Mouse (Mus musculus): Measurements from ENCODE around the gene Tsen2. TPM values are rescaled to one million over a fixed set of nuclear protein-coding genes. Genes with fewer than 3 reads are reported as not detected.
A peak's percentile ranks its signal among the peaks of the same experiment; 100 is the strongest.

The Tsen2 gene
- polyA plus RNA-seq, 1 experiment from 2014 or later = 28.1 TPM

DNA sequence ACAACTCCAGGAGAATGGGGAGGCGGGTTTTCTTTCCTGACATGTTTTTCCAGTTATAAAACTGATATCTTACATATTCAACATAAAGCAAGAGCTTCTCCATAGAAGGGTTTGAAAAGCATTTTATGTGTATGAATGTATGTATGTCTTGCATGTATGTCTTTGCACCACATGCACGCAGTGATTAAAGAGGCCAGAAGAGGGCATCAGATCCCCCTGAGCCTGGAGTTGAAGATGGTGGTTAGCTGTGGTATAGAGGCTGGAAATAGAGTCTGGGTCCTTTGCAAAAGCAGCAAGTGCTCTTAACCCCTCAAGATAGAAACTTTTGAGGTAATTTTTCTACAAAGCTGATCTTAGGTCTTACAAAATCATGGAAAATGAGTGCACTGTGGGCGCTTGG, 64.7 kb downstream of the Tsen2 start:
- peaks cover 58% of the 10 kb centered on the region for H3K36me3 ChIP-seq
- H3K27ac ChIP-seq = no peak overlapping the region
- no peak overlapping the region for H3K4me2 ChIP-seq
- no peak overlapping the region for H3K9ac ChIP-seq
- no peaks in the 10 kb centered on the region for H3K27me3 ChIP-seq
- no peak for ATAC-seq (ENCODE audit: insufficient number of reproducible peaks, low FRiP score, low TSS enrichment, low read depth)
- H3K9me3 ChIP-seq = no peaks in the 10 kb centered on the region
- WGBS = 72% methylated on average over 3 of the region's 3 CpGs
- H3K4me1 ChIP-seq = no peaks in the 10 kb centered on the region
- no peak overlapping the region for H3K4me3 ChIP-seq

DNA sequence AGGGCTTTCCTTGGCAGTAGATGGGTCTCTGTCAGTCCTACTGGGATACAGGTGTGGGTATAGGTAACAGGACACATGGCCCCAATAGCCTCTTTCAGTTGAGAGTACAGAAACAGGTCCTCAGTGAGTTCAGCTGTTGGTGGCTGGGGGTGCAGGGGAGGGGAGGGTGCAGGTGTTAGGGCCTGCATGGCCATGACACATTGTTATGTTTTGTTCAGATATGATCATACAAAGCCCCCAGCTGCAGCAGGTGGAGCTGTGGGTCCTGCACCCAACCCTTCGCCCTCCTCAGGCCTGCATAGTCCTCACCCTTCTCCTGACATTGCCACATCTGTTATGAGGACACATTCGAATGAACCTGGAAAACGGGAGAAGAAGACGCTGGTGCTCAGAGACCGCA, 65.8 kb downstream of the Tsen2 start:
- H3K9ac ChIP-seq = no peak overlapping the region
- no peaks in the 10 kb centered on the region for H3K4me1 ChIP-seq
- 0 out of 2 replicates have a peak, but pooled peaks have one; percentile 26 for ATAC-seq (ENCODE audit: insufficient number of reproducible peaks, low FRiP score, low TSS enrichment, low read depth)
- 91% methylated on average over 5 of the region's 5 CpGs for WGBS
- H3K9me3 ChIP-seq = no peaks in the 10 kb centered on the region
- no peak overlapping the region for H3K27ac ChIP-seq
- no peak overlapping the region for H3K4me3 ChIP-seq
- no peaks in the 10 kb centered on the region for H3K27me3 ChIP-seq
- peaks cover 63% of the 10 kb centered on the region for H3K36me3 ChIP-seq
- no peak overlapping the region for H3K4me2 ChIP-seq

DNA sequence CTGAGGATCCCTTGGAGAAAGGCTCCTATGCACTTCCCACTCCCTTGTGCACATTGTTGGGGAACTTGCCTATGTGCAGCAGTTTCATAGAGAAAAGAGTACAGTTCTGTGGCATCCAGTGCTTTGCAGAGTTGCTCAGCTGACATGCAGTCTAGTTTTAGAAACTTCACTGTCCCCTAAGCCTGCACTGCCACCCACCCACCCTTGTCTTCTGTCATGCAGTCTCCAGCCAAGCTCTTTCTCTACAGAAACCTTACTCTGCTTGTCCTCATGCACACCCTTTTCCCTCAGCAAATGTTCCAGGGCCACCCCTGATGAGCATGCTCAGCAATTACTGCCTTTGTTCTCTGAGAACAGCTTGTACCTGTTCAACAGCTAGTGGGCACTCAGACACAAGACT, 69.3 kb downstream of the Tsen2 start:
- H3K4me2 ChIP-seq = no peak overlapping the region
- H3K27me3 ChIP-seq = no peaks in the 10 kb centered on the region
- no peaks in the 10 kb centered on the region for H3K9me3 ChIP-seq
- no peak overlapping the region for H3K4me3 ChIP-seq
- no peak overlapping the region for H3K9ac ChIP-seq
- no peak for ATAC-seq (ENCODE audit: insufficient number of reproducible peaks, low FRiP score, low TSS enrichment, low read depth)
- H3K4me1 ChIP-seq = no peaks in the 10 kb centered on the region
- H3K36me3 ChIP-seq = peaks cover 87% of the 10 kb centered on the region
- no peak overlapping the region for H3K27ac ChIP-seq

DNA sequence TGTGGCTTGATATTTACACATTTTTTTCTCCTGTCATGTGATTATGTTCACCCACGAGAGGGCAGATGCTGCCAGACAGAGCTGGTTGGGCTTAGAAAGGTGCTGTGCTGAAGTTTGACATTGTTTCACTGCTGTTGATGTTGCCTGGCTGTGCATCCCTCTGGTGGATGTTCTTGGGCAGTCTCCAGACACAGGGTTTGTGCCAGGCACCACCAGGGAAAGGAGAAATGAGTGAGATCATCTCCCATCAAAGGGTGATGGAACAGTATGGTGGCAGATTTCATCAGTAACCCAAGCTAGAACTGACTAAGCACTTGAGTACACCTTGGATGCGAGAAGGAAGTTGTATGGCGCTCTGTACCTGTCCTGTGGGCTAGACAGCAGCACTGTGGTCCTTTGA, 71.5 kb downstream of the Tsen2 start:
- H3K27ac ChIP-seq = no peak overlapping the region
- no peak overlapping the region for H3K9ac ChIP-seq
- no peak for ATAC-seq (ENCODE audit: insufficient number of reproducible peaks, low FRiP score, low TSS enrichment, low read depth)
- no peaks in the 10 kb centered on the region for H3K9me3 ChIP-seq
- H3K4me1 ChIP-seq = no peaks in the 10 kb centered on the region
- H3K4me2 ChIP-seq = no peak overlapping the region
- WGBS = 87% methylated on average over 3 of the region's 3 CpGs
- H3K36me3 ChIP-seq = peaks cover 94% of the 10 kb centered on the region
- no peaks in the 10 kb centered on the region for H3K27me3 ChIP-seq
- no peak overlapping the region for H3K4me3 ChIP-seq

DNA sequence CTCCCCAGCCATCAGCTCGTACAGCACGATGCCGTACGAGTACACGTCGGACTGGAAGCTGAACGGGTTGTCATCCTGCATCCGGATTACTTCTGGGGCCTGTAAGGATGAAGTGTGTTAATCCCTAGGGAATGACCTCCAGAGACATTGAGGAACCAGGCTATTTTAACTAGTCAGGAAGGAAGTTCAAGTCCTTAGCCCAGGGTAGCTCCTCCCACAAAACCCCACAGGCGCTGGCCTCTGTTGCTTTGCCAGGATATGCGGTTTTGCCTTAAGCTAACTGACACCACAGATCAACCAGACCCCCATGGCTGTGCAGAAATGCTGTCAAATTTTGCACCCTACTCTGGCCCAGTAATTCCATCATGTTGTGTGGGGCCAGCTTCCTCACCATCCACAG, 75.4 kb downstream of the Tsen2 start:
- no peaks in the 10 kb centered on the region for H3K9me3 ChIP-seq
- no peak for ATAC-seq (ENCODE audit: insufficient number of reproducible peaks, low FRiP score, low TSS enrichment, low read depth)
- WGBS = 86% methylated on average over 10 of the region's 10 CpGs
- peaks cover 97% of the 10 kb centered on the region for H3K36me3 ChIP-seq
- no peak overlapping the region for H3K9ac ChIP-seq
- H3K27ac ChIP-seq = no peak overlapping the region
- H3K4me1 ChIP-seq = no peaks in the 10 kb centered on the region
- no peak overlapping the region for H3K4me2 ChIP-seq
- no peak overlapping the region for H3K4me3 ChIP-seq
- H3K27me3 ChIP-seq = no peaks in the 10 kb centered on the region

DNA sequence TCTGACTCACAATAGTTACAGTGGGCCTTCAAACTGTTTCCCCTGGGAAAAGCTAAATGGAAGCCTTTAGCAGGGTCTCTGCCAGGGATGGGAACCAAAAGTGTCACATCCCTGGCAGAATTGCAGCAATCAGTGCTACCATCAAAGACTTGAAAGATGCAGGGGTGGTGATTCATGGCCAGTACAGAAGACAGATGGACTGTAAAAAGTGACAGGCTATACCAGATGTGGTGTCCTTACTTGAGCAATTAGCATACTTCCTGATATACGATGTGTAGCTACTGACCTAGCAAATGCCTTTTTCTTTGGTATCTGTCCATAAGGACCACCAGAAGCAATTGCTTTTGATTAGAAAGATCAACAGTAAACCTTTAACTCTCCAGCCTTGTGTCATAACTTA, 76.5 kb downstream of the Tsen2 start:
- H3K9ac ChIP-seq = no peak overlapping the region
- peaks cover 99% of the 10 kb centered on the region for H3K36me3 ChIP-seq
- no peak overlapping the region for H3K27ac ChIP-seq
- H3K4me3 ChIP-seq = no peak overlapping the region
- 38% methylated on average over 1 of the region's 1 CpGs for WGBS
- H3K9me3 ChIP-seq = no peaks in the 10 kb centered on the region
- H3K4me1 ChIP-seq = no peaks in the 10 kb centered on the region
- no peaks in the 10 kb centered on the region for H3K27me3 ChIP-seq
- no peak for ATAC-seq (ENCODE audit: insufficient number of reproducible peaks, low FRiP score, low TSS enrichment, low read depth)
- H3K4me2 ChIP-seq = no peak overlapping the region

DNA sequence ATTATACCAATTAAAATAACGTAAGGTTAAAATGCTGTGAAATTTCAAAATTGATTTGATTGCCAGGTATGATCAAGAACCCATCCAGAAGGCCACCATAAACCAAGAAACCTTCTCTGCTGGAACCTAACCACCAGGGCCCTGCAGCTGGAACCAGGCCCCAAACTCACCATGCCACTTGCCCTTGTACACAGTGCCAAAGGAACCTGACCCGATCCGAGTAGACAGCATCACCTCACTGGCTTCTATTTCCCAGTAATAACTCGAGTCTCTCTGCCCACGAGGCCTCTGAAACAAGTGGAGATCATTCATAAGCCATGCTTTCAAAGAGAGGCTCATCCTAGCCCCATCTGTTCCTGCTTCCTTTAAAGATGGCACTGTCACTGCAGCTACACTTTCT, 81.7 kb downstream of the Tsen2 start:
- H3K9ac ChIP-seq = no peak overlapping the region
- WGBS = 82% methylated on average over 5 of the region's 5 CpGs
- H3K36me3 ChIP-seq = peaks cover 88% of the 10 kb centered on the region
- no peaks in the 10 kb centered on the region for H3K4me1 ChIP-seq
- ATAC-seq (ENCODE audit: insufficient number of reproducible peaks, low FRiP score, low TSS enrichment, low read depth) = no peak
- no peaks in the 10 kb centered on the region for H3K9me3 ChIP-seq
- no peak overlapping the region for H3K4me3 ChIP-seq
- H3K27ac ChIP-seq = no peak overlapping the region
- H3K27me3 ChIP-seq = no peaks in the 10 kb centered on the region
- no peak overlapping the region for H3K4me2 ChIP-seq

Other genes starting within 250 kb of the Tsen2 start
- gene Pparg, start 183.7 kb upstream of the Tsen2 start, polyA plus RNA-seq (2015; fragmentation: Nextera tagmentation; extraction: Ambion mirVana) = 3.6 and 4.9 TPM in 2 replicates
- gene Mkrn2os, start 47.9 kb downstream of the Tsen2 start, polyA plus RNA-seq (2015; fragmentation: Nextera tagmentation; extraction: Ambion mirVana) = 0.06 and 0.15 TPM in 2 replicates
- 29.3 and 29.9 TPM in 2 replicates for gene Mkrn2, start 57.2 kb downstream of the Tsen2 start, polyA plus RNA-seq (2015; fragmentation: Nextera tagmentation; extraction: Ambion mirVana)
- 79.5 and 87.3 TPM in 2 replicates for gene Raf1, start 132.0 kb downstream of the Tsen2 start, polyA plus RNA-seq (2015; fragmentation: Nextera tagmentation; extraction: Ambion mirVana)
- 42.0 and 45.4 TPM in 2 replicates for gene Tmem40, start 217.7 kb downstream of the Tsen2 start, polyA plus RNA-seq (2015; fragmentation: Nextera tagmentation; extraction: Ambion mirVana)
- 33.8 and 36.2 TPM in 2 replicates for gene Cand2, start 229.9 kb downstream of the Tsen2 start, polyA plus RNA-seq (2015; fragmentation: Nextera tagmentation; extraction: Ambion mirVana)